Mouse (Mus musculus) urinary bladder, adult 2 months (tissue): Measurements from ENCODE around the gene Palb2. TPM values are rescaled to one million over a fixed set of nuclear protein-coding genes. Genes with fewer than 3 reads are reported as not detected.
A peak's percentile ranks its signal among the peaks of the same experiment; 100 is the strongest.
"Not testable (repeated sequence)": the region's sequence is repeated elsewhere in the genome, so short reads cannot be mapped to it uniquely, and the experiment has no call there.

Experiments used
- DNase-seq: peaks from one replicate; pipeline ENCODE4 v3.0.0; 2022; ENCODE audit warnings: low spot score
- polyA plus RNA-seq: library from polyadenylated mRNA; depleted of rRNA; stranded (reverse); fragments of >200 nt; gene quantifications from 2 replicates; pipeline ENCODE4 v1.2.3, GENCODE M21; 2012; rRNA removed

Gene Palb2
- polyA plus RNA-seq, 1 experiment, result 2.4 TPM

DNA sequence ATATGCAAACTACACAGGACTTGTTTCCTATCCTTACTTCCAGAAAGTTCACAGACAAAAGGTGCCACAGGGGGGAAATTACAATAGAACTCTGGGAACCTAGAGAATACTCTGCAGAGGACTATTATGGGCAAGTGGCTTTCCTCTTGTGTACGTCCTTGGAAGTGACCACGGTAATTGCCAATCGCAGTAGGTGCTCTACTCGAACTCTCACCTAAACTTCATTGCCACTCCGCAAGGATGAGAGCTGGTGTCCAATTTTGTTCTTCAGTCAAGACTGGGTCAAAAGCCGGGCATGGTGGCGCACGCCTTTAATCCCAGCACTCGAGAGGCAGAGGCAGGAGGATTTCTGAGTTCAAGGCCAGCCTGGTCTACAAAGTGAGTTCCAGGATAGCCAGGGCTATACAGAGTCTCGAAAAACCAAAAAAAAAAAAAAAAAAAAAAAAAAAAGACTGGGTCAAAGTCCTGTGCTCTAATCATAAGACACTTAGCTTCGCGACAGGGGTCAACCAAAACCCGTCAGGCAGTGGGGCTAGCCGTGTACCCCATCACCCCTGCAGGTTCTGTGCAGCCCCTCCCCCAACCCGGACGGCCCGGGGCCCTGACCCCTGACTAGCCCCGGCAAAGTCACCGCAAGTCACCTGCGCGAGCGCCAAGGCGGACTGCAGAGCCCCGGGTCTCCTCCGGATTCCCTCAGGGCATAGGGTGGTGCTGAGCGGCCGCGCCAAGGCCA is 31.6 kb downstream of the Palb2 start:
- DNase-seq, result not testable (repeated sequence)

DNA sequence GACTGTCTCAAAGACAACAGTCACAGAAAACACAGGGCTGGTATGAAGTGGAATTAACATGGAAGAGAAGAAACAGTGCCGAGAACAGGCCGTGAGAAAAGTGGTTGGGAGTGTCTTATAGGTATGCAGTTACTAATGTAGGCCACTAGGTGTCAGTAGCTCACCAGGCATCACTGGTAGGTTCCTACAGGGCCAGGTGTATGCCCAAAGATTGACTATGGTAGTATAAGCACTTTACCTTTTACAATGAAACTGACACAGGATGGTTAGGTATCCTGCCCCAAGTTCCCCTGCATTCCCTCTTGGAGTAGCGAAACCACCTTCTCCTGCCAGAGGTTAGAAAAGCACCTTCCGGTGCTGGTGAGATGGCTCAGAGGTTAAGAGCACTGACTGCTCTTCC is 33.6 kb downstream of the Palb2 start:
- no peak for DNase-seq

DNA sequence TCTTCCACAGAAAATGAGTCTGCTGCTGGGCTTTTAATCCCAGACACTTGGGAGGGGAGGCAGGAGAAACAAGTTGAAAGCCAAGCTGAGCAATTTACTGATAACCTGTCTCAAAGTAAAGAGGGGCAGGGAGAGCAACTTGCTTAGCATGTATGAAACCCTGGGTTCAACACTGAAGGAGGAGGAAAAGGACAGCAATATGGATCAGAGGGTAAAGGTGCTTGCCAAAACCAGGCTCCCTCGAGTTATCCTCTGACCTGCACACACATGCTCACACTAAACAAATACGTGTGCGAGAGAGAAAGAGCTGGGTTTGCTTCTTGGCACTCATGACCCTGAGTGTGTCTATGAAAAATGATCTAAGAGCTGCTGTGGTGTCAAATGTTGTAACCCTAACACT is 34.8 kb downstream of the Palb2 start:
- no peak for DNase-seq

DNA sequence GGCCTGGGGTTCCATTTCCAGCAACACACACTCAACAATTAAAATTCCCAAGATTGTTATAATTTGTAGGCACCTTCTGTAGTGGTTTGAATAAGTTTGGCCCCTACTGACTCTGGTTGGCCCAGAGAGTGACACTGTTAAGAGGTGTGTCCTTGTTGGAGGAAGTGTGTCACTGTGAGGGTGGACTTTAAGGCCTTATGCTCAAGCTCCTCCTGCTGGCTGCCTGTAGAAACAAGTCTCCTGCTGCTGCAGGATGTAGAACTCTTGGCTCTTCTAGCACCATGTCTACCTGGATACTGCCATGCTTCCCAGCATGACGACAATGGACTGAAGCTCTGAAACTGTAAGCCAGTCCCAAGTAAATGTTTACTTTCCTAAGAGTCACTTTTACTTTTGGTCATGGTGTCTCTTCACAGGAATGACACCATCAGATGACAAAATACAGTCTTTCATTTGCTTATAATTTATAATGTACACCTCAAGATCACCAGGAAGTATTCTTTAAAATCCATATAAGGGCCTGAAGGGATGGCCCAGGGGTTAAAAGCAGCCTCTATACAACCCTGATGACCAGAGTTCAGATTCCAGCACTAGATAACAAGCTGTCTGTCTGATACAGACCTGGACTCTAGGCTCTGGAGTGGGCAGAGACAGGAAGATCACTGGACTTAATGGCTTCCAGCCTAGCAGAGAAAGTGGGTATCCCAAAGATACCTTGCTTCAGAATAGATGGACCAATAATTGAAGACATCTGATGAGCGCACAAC is 38.0 kb downstream of the Palb2 start:
- DNase-seq, result no peak

DNA sequence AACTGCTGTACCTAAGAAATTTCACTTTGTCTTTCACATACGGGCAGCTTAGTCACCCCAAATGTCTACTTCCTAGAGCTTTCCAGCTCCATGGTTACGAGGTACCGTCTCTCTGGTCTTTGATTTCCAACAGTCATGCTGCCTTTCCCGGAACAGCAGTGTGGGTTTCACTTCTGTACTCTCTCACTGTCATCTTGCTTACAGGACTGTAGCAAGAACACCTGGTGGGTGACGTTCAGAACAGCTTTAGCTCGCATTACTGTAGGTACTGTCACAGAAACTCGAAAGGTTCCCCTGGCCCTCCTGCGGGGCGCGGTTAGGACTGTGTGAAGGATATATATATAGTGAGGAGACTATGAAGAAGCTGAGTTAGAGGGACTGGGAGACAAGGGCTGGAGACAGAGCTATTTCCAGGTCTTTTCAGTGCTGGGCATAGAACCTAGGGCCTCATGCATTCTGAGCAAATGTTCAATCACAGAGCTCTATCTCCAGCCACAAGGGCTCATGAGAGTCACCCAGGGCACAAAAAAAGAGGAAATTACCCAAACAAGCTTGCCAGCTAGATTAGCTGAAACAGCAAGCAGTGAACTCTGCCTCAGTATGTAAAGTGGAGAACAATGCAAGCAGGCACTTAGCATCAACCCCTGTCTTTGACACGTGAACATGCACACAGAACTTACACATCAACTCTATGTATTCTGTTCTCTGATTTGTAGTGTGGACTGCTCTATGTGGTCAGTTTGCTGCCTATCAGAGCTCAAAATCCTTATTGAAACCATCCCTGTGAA is 45.4 kb downstream of the Palb2 start:
- no peak for DNase-seq

DNA sequence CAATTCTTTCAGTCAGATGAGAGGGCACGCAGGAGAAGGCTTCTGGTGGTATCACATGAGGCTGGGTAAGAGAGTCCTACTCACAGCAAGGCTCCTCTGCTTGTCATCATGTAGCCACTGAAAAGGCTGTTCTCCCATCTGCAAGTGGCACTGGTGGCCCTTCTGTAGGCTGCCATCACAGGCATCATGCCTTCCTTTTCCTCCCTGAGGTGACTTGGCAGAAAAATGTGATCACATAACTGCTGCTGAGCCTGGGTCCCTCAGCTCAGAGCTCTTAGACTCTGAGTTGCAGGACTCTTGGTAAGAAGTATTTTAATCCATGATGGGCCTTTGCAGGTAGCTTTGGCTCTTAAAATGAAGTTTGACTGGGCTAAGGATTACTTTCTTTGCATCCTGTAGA is 51.7 kb downstream of the Palb2 start:
- DNase-seq, result no peak

DNA sequence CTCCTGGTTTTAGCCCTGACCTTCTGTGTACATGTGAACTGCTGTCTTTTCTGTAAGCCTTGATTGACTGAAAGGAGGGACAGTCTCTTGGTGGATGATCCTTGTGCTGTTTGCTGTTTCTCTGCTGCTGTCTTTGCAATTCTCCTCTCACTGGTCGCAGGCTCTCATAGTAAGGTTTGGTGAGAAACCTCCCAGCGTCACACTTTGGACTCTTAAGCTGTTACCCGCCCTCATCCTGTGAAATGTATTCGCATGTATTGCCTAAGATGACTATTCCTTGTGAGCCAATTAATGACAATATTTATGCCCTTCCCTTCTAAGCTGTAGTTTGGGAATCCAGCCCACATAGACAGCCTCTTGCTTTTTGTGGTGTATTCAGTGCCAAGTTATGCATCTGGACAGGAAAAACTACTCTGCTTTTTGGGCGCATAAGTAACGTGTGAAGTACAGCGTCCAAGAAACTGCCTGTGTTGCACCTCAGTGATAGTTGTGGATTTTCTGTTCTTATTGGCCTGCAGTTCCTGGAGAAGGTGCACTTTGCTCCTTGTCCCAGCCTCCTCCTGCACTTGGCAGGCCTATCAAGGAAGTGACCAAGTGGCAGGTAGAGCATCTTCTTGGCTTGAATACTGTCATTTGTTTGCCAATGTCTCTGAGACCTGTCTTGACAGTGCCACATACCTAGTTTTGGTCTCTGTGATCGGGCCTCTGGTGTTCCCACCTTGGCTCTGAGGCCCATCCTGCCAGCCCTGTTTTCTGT is 52.8 kb downstream of the Palb2 start:
- no peak for DNase-seq

DNA sequence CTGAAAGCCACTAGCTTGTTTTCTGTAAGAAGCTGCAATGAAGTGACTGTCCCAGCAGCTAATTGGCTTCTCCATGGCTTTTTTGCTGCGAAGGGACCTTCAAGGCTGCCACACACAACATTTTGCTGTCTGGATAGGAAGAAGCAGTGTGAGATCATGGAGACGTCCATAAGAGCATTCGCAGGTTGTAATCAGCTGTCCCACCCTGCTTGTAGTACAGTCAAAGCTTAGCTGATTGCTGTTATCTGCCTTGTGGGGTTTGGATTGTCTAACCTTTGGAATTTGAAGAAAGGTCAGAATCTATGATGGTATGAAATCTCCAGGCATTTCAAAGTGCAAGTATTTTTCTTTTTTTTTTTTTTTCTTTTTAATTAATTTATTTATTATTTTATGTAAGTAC is 58.4 kb downstream of the Palb2 start:
- no peak for DNase-seq

DNA sequence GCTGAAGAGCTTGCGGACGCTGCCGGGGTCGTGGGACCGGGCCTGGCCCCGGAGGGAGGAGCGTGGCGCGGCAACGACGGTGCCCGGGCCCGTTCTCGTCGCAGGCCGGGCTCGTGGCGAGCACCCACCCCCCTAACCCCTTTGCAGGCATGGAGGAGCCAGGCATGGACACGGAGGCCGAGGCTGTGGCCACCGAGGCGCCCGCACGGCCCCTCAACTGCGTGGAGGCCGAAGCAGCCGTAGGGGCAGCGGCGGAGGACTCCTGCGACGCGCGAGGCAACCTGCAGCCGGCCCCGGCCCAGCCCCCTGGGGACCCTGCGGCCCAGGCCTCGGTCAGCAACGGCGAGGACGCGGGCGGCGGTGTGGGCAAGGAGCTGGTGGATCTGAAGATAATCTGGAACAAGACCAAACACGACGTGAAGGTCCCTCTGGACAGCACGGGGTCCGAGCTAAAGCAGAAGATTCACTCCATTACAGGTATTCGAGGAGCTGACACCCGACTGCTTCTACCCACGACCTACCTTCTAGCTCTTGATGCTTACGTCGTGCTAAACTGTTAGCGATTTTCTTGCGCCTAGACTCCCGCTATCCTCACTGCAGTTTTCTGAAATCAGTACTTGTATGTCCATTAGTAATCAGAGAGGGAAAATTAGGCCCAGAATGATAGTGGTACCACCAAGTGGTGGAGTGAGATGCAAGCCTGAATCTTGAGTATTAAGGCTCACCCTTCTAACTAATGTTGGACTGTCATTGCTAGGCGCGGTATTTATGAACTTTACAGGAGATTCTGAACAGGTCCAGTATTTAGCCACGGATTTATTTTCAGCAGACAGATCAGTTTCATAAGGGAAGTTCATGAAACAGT is 65.0 kb downstream of the Palb2 start:
- no peak for DNase-seq

DNA sequence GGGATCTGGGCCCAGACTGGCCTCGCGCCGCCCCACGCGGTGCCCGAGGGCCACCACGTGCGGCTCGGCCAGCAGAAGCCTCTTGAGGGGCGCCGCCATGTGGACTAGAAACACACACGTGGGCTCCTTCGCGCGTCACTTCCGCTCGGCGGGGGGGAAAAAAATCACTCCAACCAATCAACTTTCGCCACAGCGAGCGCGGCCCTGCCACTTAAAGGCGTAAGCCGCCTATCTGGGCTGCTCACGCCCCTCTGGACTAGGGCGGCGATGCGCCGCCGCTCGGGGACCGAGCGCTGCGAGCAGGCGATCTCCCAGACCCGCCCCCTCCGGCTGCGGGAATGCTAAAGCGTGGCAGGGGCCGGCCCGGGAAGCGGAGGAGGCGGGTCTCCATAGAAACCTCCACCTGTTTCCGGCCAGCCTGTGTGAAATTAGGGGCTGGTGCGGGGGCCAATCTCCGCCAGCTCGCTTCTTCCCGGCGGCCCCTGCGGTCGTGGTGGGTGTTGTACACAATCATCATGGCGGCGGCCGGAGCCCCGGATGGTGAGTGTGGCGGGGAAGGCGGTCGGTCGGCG is 65.8 kb downstream of the Palb2 start, which contains the start of the genes Ubfd1 and Ears2:
Gene Ubfd1, plus strand, starts transcription at position 231 of the 572 bp plus-strand sequence.
Gene Ears2, minus strand, starts transcription at position 319 of the 572 bp plus-strand sequence.
- peak; percentile 90 for DNase-seq

DNA sequence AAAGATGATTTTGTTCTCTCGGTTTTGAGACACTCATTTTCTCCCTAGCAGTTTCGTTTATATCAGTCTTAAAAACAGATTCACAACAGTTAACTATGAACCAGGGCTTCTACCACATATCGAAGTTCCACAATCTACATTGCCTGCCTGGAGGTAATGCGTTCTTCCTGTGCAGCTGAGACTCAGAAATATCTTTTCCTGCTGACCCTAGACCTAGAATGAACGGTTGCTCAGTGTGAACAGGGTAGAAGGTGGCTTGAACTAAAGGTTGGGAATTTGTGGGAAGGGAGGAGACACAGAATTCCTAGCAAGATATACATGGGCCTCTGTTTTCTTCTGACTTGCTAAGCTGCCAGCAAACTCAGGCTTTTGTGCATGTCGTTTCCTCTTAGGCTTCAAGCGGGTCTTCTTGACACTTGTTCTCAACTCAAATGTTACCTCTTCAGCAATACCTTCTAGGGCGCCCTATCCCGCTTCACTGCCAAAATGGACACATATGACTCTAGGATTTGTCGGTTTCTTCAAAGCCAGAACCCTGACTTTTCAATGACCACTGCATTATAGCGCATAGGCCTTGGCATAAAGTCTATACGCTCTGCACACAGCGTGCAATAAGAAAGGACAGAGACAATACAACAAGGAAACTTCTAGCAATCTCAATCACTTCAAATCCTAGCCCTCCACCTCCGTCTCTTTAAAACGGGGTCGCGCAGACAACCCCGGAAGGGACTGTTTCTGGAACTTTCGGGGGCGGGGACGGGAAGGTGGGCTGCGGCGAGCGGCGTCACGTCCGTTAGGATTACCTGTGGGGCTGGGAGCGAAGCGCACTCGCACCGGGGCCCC is 66.5 kb downstream of the Palb2 start:
- no peak for DNase-seq

DNA sequence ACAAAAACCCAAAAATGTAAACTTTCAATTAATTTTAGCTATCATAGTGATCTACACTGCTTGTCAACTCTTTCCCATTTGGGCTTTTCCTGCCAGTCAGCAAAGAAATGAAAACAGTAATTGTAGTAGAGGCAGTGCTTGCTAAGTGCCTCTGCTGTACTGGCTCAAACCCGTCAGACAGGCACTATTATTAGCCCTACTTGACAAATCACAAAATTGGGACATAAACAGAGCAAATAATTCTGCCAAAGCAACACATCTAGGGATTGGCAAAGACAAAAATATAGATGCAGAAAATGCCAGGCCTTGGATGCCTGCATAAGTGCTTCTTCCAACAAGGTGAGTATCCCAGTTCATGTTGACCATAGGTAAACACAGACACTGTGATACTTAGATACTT is 67.1 kb downstream of the Palb2 start:
- DNase-seq, result no peak

Other genes starting within 250 kb of the Palb2 start
- gene Cog7, start 151.3 kb downstream of the Palb2 start, polyA plus RNA-seq, result 21.8 and 23.7 TPM in 2 replicates
- gene Gga2, start 111.8 kb downstream of the Palb2 start, polyA plus RNA-seq, result 62.1 and 62.7 TPM in 2 replicates
- 25.0 and 29.8 TPM in 2 replicates for gene Ubfd1, start 65.8 kb downstream of the Palb2 start, polyA plus RNA-seq
- 9.6 and 10.8 TPM in 2 replicates for gene Ears2, start 65.7 kb downstream of the Palb2 start, polyA plus RNA-seq
- 139 and 155 TPM in 2 replicates for gene Ndufab1, start 31.1 kb downstream of the Palb2 start, polyA plus RNA-seq
- 71.2 and 84.0 TPM in 2 replicates for gene Dctn5, start 56 bp upstream of the Palb2 start, polyA plus RNA-seq
- gene Plk1, start 26.5 kb upstream of the Palb2 start, polyA plus RNA-seq, result 2.0 and 3.0 TPM in 2 replicates
- 1.4 and 1.5 TPM in 2 replicates for gene Ern2, start 53.2 kb upstream of the Palb2 start, polyA plus RNA-seq
- 10.8 and 13.2 TPM in 2 replicates for gene Chp2, start 86.5 kb upstream of the Palb2 start, polyA plus RNA-seq
- 121 and 158 TPM in 2 replicates for gene Prkcb, start 155.8 kb upstream of the Palb2 start, polyA plus RNA-seq